Mouse (Mus musculus) midbrain, embryonic 11.5 days (tissue): Measurements from ENCODE around the gene Mgst3. TPM values are rescaled to one million over a fixed set of nuclear protein-coding genes. Genes with fewer than 3 reads are reported as not detected.

Experiments used
- ATAC-seq: fragments of 200-750 bp; cut with Nextera tagmentation; 2 replicates; pipeline ENCODE4 v1.8.0; 2017; ENCODE audit warnings: moderate TSS enrichment, moderate library complexity; ENCODE audit not compliant: low FRiP score
- DNase-seq: peaks from one replicate; pipeline ENCODE4 v3.0.0; 2015; ENCODE audit warnings: low spot score; ENCODE audit errors: missing footprints
- H3K27ac ChIP-seq: fragments of 300-500 bp; sonication (generic); 2 replicates; pipeline ENCODE4 v1.5.1; 2014; ENCODE audit warnings: low read depth, low read length
- H3K27me3 ChIP-seq: fragments of 300-500 bp; sonication (generic); 2 replicates; pipeline ENCODE4 v1.6.1; 2014; ENCODE audit warnings: mild to moderate bottlenecking, low read length, moderate library complexity, mixed read lengths; ENCODE audit not compliant: control insufficient read depth, insufficient read depth
- H3K36me3 ChIP-seq: fragments of 300-500 bp; sonication (generic); 2 replicates; pipeline ENCODE4 v1.6.1; 2014; ENCODE audit warnings: mild to moderate bottlenecking, low read length, moderate library complexity, mixed read lengths; ENCODE audit not compliant: control insufficient read depth, insufficient read depth
- H3K4me1 ChIP-seq: fragments of 300-500 bp; sonication (generic); 2 replicates; pipeline ENCODE4 v1.6.1; 2014; ENCODE audit warnings: low read length; ENCODE audit not compliant: control insufficient read depth, insufficient read depth
- H3K4me2 ChIP-seq: fragments of 300-500 bp; sonication (generic); 2 replicates; pipeline ENCODE4 v1.6.1; 2014; ENCODE audit warnings: mild to moderate bottlenecking, moderate library complexity
- H3K4me3 ChIP-seq: fragments of 300-500 bp; sonication (generic); 2 replicates; pipeline ENCODE4 v1.5.1; 2014; ENCODE audit warnings: low read depth, low read length
- H3K9ac ChIP-seq: fragments of 300-500 bp; sonication (generic); 2 replicates; pipeline ENCODE4 v1.6.1; 2014; ENCODE audit warnings: low read length
- H3K9me3 ChIP-seq: fragments of 300-500 bp; sonication (generic); 2 replicates; pipeline ENCODE4 v1.6.1; 2016; ENCODE audit warnings: low read length; ENCODE audit not compliant: control insufficient read depth
- whole genome bisulfite sequencing: fragments of 180-500 bp; shearing (Covaris S2); extraction: QIAGEN DNeasy Blood & Tissue Kit; methylation state at CpG from one replicate; pipeline ENCODE4 v1.1.7; 2014; 5-methylcytosine and 5-hydroxymethylcytosine counted together
- polyA plus RNA-seq: library from polyadenylated mRNA; unstranded; fragments of >200 nt; fragmentation: Nextera tagmentation; extraction: Ambion mirVana; gene quantifications from 2 replicates; pipeline ENCODE4 v1.2.1, GENCODE M21; 2014

Gene Mgst3
- 58.9 and 60.8 TPM in 2 replicates for polyA plus RNA-seq

GRCm38 (mm10) chr1:167393683-167394492 lies at the start of gene Mgst3:
TSS of gene Mgst3 (minus strand) at chr1:167393841.
- DNase-seq (peak; percentile 99), ATAC-seq (peak; percentile 96)
- Histone ChIP-seq H3K9me3 (no peaks in the 10 kb centered on the region), H3K9ac (peak within 1 kb of the TSS; percentile 87), H3K4me3 (peak within 1 kb of the TSS; percentile 63), H3K4me1 (0 out of 2 replicates have a peak, but pooled peaks cover 7% of the 10 kb centered on the region), H3K27ac (peak within 1 kb of the TSS; percentile 40; the same call in 1 of the 2 replicates), H3K36me3 (no peaks in the 10 kb centered on the region), H3K4me2 (peak within 1 kb of the TSS; percentile 71), H3K27me3 (peaks cover 8% of the 10 kb centered on the region)
- WGBS: under 1% methylated on average over 45 of the region's 45 CpGs

- Histone ChIP-seq H3K27me3 (no peaks in the 10 kb centered on the region), H3K4me1 (no peaks in the 10 kb centered on the region), H3K9me3 (no peaks in the 10 kb centered on the region), H3K4me3 (no peak overlapping the region), H3K4me2 (no peak overlapping the region), H3K27ac (no peak overlapping the region), H3K36me3 (no peaks in the 10 kb centered on the region), H3K9ac (no peak overlapping the region)
- ATAC-seq: no peak
- peak; percentile 60 for DNase-seq
- 74% methylated on average over 9 of the region's 9 CpGs for WGBS
These were observed 44.7 kb upstream of the Mgst3 start for GRCm38 (mm10) chr1:167438231-167438885.

GRCm38 (mm10) chr1:167437091-167437490 lies 43.5 kb upstream of the Mgst3 start:
- no peaks in the 10 kb centered on the region for H3K27me3 ChIP-seq
- H3K4me2 ChIP-seq: no peak overlapping the region
- H3K9ac ChIP-seq: no peak overlapping the region
- no peak for ATAC-seq
- WGBS: 87% methylated on average over 7 of the region's 7 CpGs
- DNase-seq: peak; percentile 10
- H3K4me3 ChIP-seq: no peak overlapping the region
- H3K4me1 ChIP-seq: no peaks in the 10 kb centered on the region
- H3K36me3 ChIP-seq: no peaks in the 10 kb centered on the region
- H3K27ac ChIP-seq: no peak overlapping the region
- no peaks in the 10 kb centered on the region for H3K9me3 ChIP-seq

GRCm38 (mm10) chr1:167436186-167436975 lies 42.7 kb upstream of the Mgst3 start:
- no peak for ATAC-seq
- 85% methylated on average over 7 of the region's 7 CpGs for WGBS
- no peak overlapping the region for H3K9ac ChIP-seq

GRCm38 (mm10) chr1:167434931-167435330 lies 41.3 kb upstream of the Mgst3 start:
- no peaks in the 10 kb centered on the region for H3K36me3 ChIP-seq
- H3K4me3 ChIP-seq: no peak overlapping the region
- 94% methylated on average over 4 of the region's 4 CpGs for WGBS
- no peaks in the 10 kb centered on the region for H3K9me3 ChIP-seq
- H3K27me3 ChIP-seq: no peaks in the 10 kb centered on the region
- H3K9ac ChIP-seq: no peak overlapping the region
- no peaks in the 10 kb centered on the region for H3K4me1 ChIP-seq
- ATAC-seq (no peak), DNase-seq (peak; percentile 56)
- H3K4me2 ChIP-seq: no peak overlapping the region
- no peak overlapping the region for H3K27ac ChIP-seq

More at GRCm38 (mm10) chr1:167436186-167436975, 42.7 kb upstream of the Mgst3 start:
- Histone ChIP-seq H3K4me1 (no peaks in the 10 kb centered on the region), H3K27ac (no peak overlapping the region), H3K9me3 (no peaks in the 10 kb centered on the region), H3K4me2 (no peak overlapping the region), H3K4me3 (no peak overlapping the region), H3K27me3 (no peaks in the 10 kb centered on the region), H3K36me3 (no peaks in the 10 kb centered on the region)
- DNase-seq: peak; percentile 37

GRCm38 (mm10) chr1:167430976-167431676 lies 37.5 kb upstream of the Mgst3 start:
- no peak overlapping the region for H3K9ac ChIP-seq
- no peak overlapping the region for H3K4me2 ChIP-seq
- ATAC-seq: no peak
- no peaks in the 10 kb centered on the region for H3K9me3 ChIP-seq
- WGBS: 76% methylated on average over 9 of the region's 9 CpGs
- no peak overlapping the region for H3K27ac ChIP-seq
- H3K36me3 ChIP-seq: no peaks in the 10 kb centered on the region
- no peaks in the 10 kb centered on the region for H3K4me1 ChIP-seq
- no peak overlapping the region for H3K4me3 ChIP-seq
- peak; percentile 64 for DNase-seq
- no peaks in the 10 kb centered on the region for H3K27me3 ChIP-seq

- no peak for ATAC-seq
These were observed 33.0 kb upstream of the Mgst3 start for GRCm38 (mm10) chr1:167426681-167427080.

GRCm38 (mm10) chr1:167425572-167425971 lies 31.9 kb upstream of the Mgst3 start:
- Histone ChIP-seq H3K9ac (no peak overlapping the region), H3K4me2 (no peak overlapping the region), H3K4me1 (no peaks in the 10 kb centered on the region), H3K36me3 (no peaks in the 10 kb centered on the region), H3K4me3 (no peak overlapping the region), H3K27me3 (no peaks in the 10 kb centered on the region), H3K27ac (no peak overlapping the region), H3K9me3 (no peaks in the 10 kb centered on the region)
- ATAC-seq (no peak), DNase-seq (no peak)
- 86% methylated on average over 5 of the region's 5 CpGs for WGBS

More at GRCm38 (mm10) chr1:167426681-167427080, 33.0 kb upstream of the Mgst3 start:
- Histone ChIP-seq H3K9me3 (no peaks in the 10 kb centered on the region), H3K4me1 (no peaks in the 10 kb centered on the region), H3K4me2 (no peak overlapping the region), H3K4me3 (no peak overlapping the region), H3K36me3 (no peaks in the 10 kb centered on the region), H3K27ac (no peak overlapping the region), H3K9ac (no peak overlapping the region), H3K27me3 (no peaks in the 10 kb centered on the region)
- WGBS: 79% methylated on average over 7 of the region's 7 CpGs
- peak; percentile 2 for DNase-seq
